Mouse (Mus musculus) layer of hippocampus, postnatal 10 days (tissue): Measurements from ENCODE around the gene Gpr50. TPM values are rescaled to one million over a fixed set of nuclear protein-coding genes. Genes with fewer than 3 reads are reported as not detected.

Experiments
- DNase-seq, 2 experiments: peaks; one replicate each; pipeline ENCODE4 v3.0.0; 2021; ENCODE audit warnings: low spot score in 2 of 2
- long read RNA-seq: library from polyadenylated mRNA; stranded (forward); transcript quantifications from one replicate; pipeline ENCODE4 v2.0.0, GENCODE M21; 2023
- total RNA-seq, 2 experiments: library from RNA; stranded (reverse); gene quantifications; 2 replicates each; pipeline ENCODE4 v1.2.3; 2021

The Gpr50 gene
- total RNA-seq: under 1 TPM; 0.23 to 0.33 TPM
- long read RNA-seq: 0 reads

- DNase-seq: no peak
Measured at GRCm38 (mm10) chrX:71663374-71663773, at the start of gene Gpr50. Gene Gpr50, plus strand, starts transcription at chrX:71663667.

GRCm38 (mm10) chrX:71622286-71622685 lies 41.2 kb upstream of the Gpr50 start:
- no peak for DNase-seq

- DNase-seq: peak; percentile 15 to 47
Measured at GRCm38 (mm10) chrX:71623843-71624242, 39.6 kb upstream of the Gpr50 start.

GRCm38 (mm10) chrX:71628306-71628705 lies 35.2 kb upstream of the Gpr50 start:
- peak; percentile 61 to 66 for DNase-seq

- no peak for DNase-seq
Measured at GRCm38 (mm10) chrX:71630709-71631108, 32.8 kb upstream of the Gpr50 start.

- DNase-seq: no peak
Measured at GRCm38 (mm10) chrX:71631130-71631529, 32.3 kb upstream of the Gpr50 start.

- DNase-seq: peak; percentile 61 to 73
Measured at GRCm38 (mm10) chrX:71647958-71648357, 15.5 kb upstream of the Gpr50 start.

- no peak for DNase-seq
Measured at GRCm38 (mm10) chrX:71648434-71648833, 15.0 kb upstream of the Gpr50 start.

GRCm38 (mm10) chrX:71648848-71649454 lies 14.5 kb upstream of the Gpr50 start:
- DNase-seq: peak; percentile 63 to 73

GRCm38 (mm10) chrX:71649993-71650392 lies 13.5 kb upstream of the Gpr50 start:
- DNase-seq: peak in 1 of 2 experiments; percentile 18

- no peak for DNase-seq
Measured at GRCm38 (mm10) chrX:71661794-71662193, 1.7 kb upstream of the Gpr50 start.

GRCm38 (mm10) chrX:71663871-71664687 lies 612 bp downstream of the Gpr50 start:
- no peak for DNase-seq

GRCm38 (mm10) chrX:71664688-71665026 lies 1.2 kb downstream of the Gpr50 start:
- no peak for DNase-seq

GRCm38 (mm10) chrX:71670254-71670653 lies 6.8 kb downstream of the Gpr50 start:
- DNase-seq: no peak

GRCm38 (mm10) chrX:71700817-71701469 lies 37.5 kb downstream of the Gpr50 start:
- DNase-seq: no peak

Other genes with a start within 250 kb of the Gpr50 start
- gene Cd99l2, start 170.8 kb upstream of the Gpr50 start, total RNA-seq: 10 to 100 TPM; 67.3 to 70.6 TPM
- 10 to 100 TPM; 67.6 to 79.7 TPM for gene Hmgb3, start 107.7 kb upstream of the Gpr50 start, total RNA-seq
- 10 to 100 TPM; 29.6 to 35.7 TPM for gene Vma21, start 152.3 kb downstream of the Gpr50 start, total RNA-seq